8 mouse cellular contexts compared by ENCODE assay signal in the genomic region with DNA sequence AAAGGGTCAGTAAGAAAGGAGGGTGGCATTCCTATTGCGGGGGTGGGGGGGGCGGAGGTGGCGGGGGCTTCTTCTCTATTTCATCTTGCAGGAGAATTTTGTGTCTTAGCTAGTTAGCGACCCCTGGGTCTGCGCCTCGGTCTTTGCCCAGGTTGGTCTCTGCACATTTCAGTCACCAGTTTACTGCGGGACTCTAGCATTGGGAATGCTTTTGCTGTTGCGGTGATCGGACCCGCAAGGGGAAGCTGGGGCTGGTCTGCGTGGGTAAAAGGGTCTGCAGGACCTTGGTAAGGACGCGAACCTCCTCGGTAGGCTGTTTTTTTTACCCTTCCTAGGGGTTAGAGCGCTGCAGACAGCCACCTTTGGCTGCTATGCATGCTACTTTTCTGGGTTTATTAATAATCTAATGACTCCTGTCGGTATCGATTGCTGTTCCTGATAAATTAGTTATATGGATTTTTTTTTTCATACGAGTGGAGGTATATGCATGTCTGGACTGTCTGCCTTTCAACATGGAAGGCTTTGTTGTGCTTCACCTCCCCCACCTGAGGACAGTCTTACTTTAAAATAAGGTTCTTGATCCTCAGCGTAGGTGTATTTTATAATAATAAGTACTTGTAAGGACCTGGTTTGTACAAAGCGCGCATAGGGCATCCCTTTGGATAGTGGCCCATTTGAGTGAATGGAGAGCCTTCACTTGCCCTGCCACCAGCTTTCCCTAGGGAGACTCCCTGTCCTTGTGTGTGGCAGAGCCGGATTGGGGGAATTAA. TPM values are rescaled to one million over a fixed set of nuclear protein-coding genes. Genes with fewer than 3 reads are reported as not detected.
DNase-seq lines count a peak whose midpoint lies in the region; ATAC-seq and TF ChIP-seq lines count a peak whose summit lies in the region.

No protein-coding gene starts in this region.

- intact Hi-C loops in gastrocnemius, adult 2 months (cut with DNase I) = loop anchor here (5.0 to 10.0 kb wide), 3 partner anchors 56 to 421 kb away; no protein-coding TSS in a partner anchor

- H3K4me1 ChIP-seq in E14TG2a.4 (replicated peaks; ENCODE audit: low read depth, low read length) = peaks cover 29% of the 10 kb centered on the region
- 0 out of 2 replicates have a peak, but pooled peaks cover 4% of the 10 kb centered on the region for H3K4me1 ChIP-seq in hindbrain, postnatal 0 days (ENCODE audit: insufficient read depth, low read length)

- peak overlapping the region; percentile 66 for H3K4me2 ChIP-seq in hindbrain, postnatal 0 days (ENCODE audit: low read depth, low read length)

- DNase-seq in gastrocnemius, adult 2 months = no peak
- DNase-seq in gastrocnemius, adult 18-20 months (ENCODE audit: low spot score) = no peak
- peak; percentile 16 for DNase-seq in embryo, embryonic 9.5 days (ENCODE audit: extremely low spot score)
- DNase-seq in hindbrain, postnatal 0 days (ENCODE audit: low spot score) = peak; percentile 63
- DNase-seq in thymus, postnatal 10 days (ENCODE audit: low spot score in 2 of 2) = peak; percentile 14 to 18
- no peak for DNase-seq in urinary bladder, adult 2 months (ENCODE audit: low spot score)

- peak overlapping the region; percentile 87 for H3K9ac ChIP-seq in hindbrain, postnatal 0 days (replicated peaks; ENCODE audit: low read length)

- peak overlapping the region; percentile 100 for H3K27ac ChIP-seq in gastrocnemius, adult 2 months
- peak overlapping the region; percentile 96 for H3K27ac ChIP-seq in hindbrain, postnatal 0 days
- peak overlapping the region; percentile 69 for H3K27ac ChIP-seq in macrophage

- WGBS in hindbrain, postnatal 0 days = 3% methylated on average over 22 of the region's 22 CpGs
- 18% methylated on average over 22 of the region's 22 CpGs for WGBS in macrophage (ENCODE audit: missing documents)

- H3K36me3 ChIP-seq in E14TG2a.4 (ENCODE audit: insufficient read depth, low read length) (no peaks in the 10 kb centered on the region), macrophage (ENCODE audit: inconsistent target) (no peaks in the 10 kb centered on the region)
- no peaks in the 10 kb centered on the region for H3K36me3 ChIP-seq in hindbrain, postnatal 0 days (ENCODE audit: insufficient read depth, low read length)

- no peaks in the 10 kb centered on the region for H3K9me3 ChIP-seq in E14TG2a.4 (ENCODE audit: low read length)
- no peaks in the 10 kb centered on the region for H3K9me3 ChIP-seq in hindbrain, postnatal 0 days (ENCODE audit: low read length)

- peaks cover 59% of the 10 kb centered on the region for H3K79me2 ChIP-seq in macrophage (ENCODE audit: inconsistent target)

- peak overlapping the region; percentile 81 for H3K4me3 ChIP-seq in gastrocnemius, adult 2 months
- H3K4me3 ChIP-seq in E14TG2a.4 (replicated peaks; ENCODE audit: low read length) (peak overlapping the region; percentile 94), macrophage (ENCODE audit: inconsistent target) (peak overlapping the region; percentile 83)
- peak overlapping the region; percentile 56 for H3K4me3 ChIP-seq in hindbrain, postnatal 0 days (ENCODE audit: low read length)

- ATAC-seq in hindbrain, postnatal 0 days = no peak

- TF ChIP-seq CTCF in gastrocnemius, adult 2 months (IDR thresholded peaks at IDR 0.05) = no peak
- no peak for TF ChIP-seq CTCF in E14TG2a.4 (conservative IDR thresholded peaks at IDR 0.05; ENCODE audit: low read length)
- no peak for TF ChIP-seq CTCF in hindbrain, postnatal 0 days (IDR thresholded peaks at IDR 0.05; ENCODE audit: low read depth)

- peaks cover 20% of the 10 kb centered on the region for H3K27me3 ChIP-seq in E14TG2a.4 (ENCODE audit: insufficient read depth, low read length)
- no peaks in the 10 kb centered on the region for H3K27me3 ChIP-seq in hindbrain, postnatal 0 days (ENCODE audit: insufficient read depth, low read length)

RNA-seq across cellular contexts. Expression of gene Atp2b1, which starts 2.0 kb away (rescaled TPM):
- 10 to 100 TPM; 74.7 to 79.0 TPM for total RNA-seq in gastrocnemius, adult 2 months (2021)
- total RNA-seq in gastrocnemius, adult 18-20 months (2021) = 10 to 100 TPM; 63.8 to 72.3 TPM
- total RNA-seq in hindbrain, postnatal 0 days (2014; rRNA removed) = 152 and 154 TPM in 2 replicates
- polyA plus RNA-seq in hindbrain, postnatal 0 days (2015; fragmentation: Nextera tagmentation; extraction: Ambion mirVana) = 336 and 338 TPM in 2 replicates
- total RNA-seq in macrophage (2018; cell fraction: chromatin; rRNA removed) = 1,000 to 10,000 TPM in 3 of 26 experiments, 100 to 1,000 TPM in 23; 379 to 1,083 (median 632) TPM
- 100 to 1,000 TPM in 22 of 26 experiments, 10 to 100 TPM in 4; 93.4 to 277 (median 163) TPM for total RNA-seq in macrophage (2018; cell fraction: cytosol; rRNA removed)
- 100 to 1,000 TPM; 320 to 861 (median 504) TPM for total RNA-seq in macrophage (2018; cell fraction: nucleus; rRNA removed)
- 95.0 to 177 TPM (median 143 TPM) in 3 replicates for polyA plus RNA-seq in macrophage (2018)
- polyA plus RNA-seq in urinary bladder, adult 2 months (2012; rRNA removed) = 38.5 and 49.5 TPM in 2 replicates

Comparison
In these comparisons a context has a peak if more than half of its experiments do, and no peak if none do; other contexts are left out.
1. DNase-seq: peak in embryo, embryonic 9.5 days (single experiment), hindbrain, postnatal 0 days (single experiment) and thymus, postnatal 10 days (2 of 2); none in gastrocnemius, adult 2 months (single experiment), gastrocnemius, adult 18-20 months (single experiment) and urinary bladder, adult 2 months (single experiment).
2. Peak in every context shown above with its lines, with median percentiles within 50 percentile points of each other: H3K27ac ChIP-seq and H3K4me3 ChIP-seq.